Mouse (Mus musculus) heart, embryonic 11.5 days (tissue): Measurements from ENCODE around the gene Tmem9. TPM values are rescaled to one million over a fixed set of nuclear protein-coding genes. Genes with fewer than 3 reads are reported as not detected.
A peak's percentile ranks its signal among the peaks of the same experiment; 100 is the strongest.

ENCODE experiments used
- ATAC-seq: fragments of 200-750 bp; cut with Nextera tagmentation; replicated peaks from 2 replicates; pipeline ENCODE4 v1.8.0; 2017; ENCODE audit warnings: moderate library complexity; ENCODE audit not compliant: insufficient number of reproducible peaks, low FRiP score, low TSS enrichment
- H3K27ac ChIP-seq: fragments of 300-500 bp; sonication (generic); 2 replicates; pipeline ENCODE4 v1.5.1; 2014; ENCODE audit warnings: mild to moderate bottlenecking, low read depth, low read length
- H3K27me3 ChIP-seq: fragments of 300-500 bp; sonication (generic); 2 replicates; pipeline ENCODE4 v1.6.1; 2014; ENCODE audit warnings: mild to moderate bottlenecking, low read length, mixed read lengths; ENCODE audit not compliant: control insufficient read depth, insufficient read depth
- H3K36me3 ChIP-seq: fragments of 300-500 bp; sonication (generic); 2 replicates; pipeline ENCODE4 v1.6.1; 2014; ENCODE audit warnings: mild to moderate bottlenecking, low read length, moderate library complexity, mixed read lengths; ENCODE audit not compliant: control insufficient read depth, insufficient read depth
- H3K4me1 ChIP-seq: fragments of 300-500 bp; sonication (generic); 2 replicates; pipeline ENCODE4 v1.6.1; 2014; ENCODE audit warnings: low read length; ENCODE audit not compliant: control insufficient read depth, insufficient read depth
- H3K4me2 ChIP-seq: fragments of 300-500 bp; sonication (generic); 2 replicates; pipeline ENCODE4 v1.6.1; 2014; ENCODE audit warnings: mild to moderate bottlenecking, moderate library complexity
- H3K4me3 ChIP-seq: fragments of 300-500 bp; sonication (generic); 2 replicates; pipeline ENCODE4 v1.5.1; 2014; ENCODE audit warnings: low read depth, low read length
- H3K9ac ChIP-seq: fragments of 300-500 bp; sonication (generic); 2 replicates; pipeline ENCODE4 v1.6.1; 2014; ENCODE audit warnings: mild to moderate bottlenecking, low read depth, low read length, moderate library complexity
- H3K9me3 ChIP-seq: fragments of 300-500 bp; sonication (generic); replicated peaks from 2 replicates; pipeline ENCODE4 v1.6.1; 2016; ENCODE audit warnings: low read length; ENCODE audit not compliant: control insufficient read depth
- WGBS: fragments of 180-500 bp; shearing (Covaris S2); extraction: QIAGEN DNeasy Blood & Tissue Kit; methylation state at CpG from one replicate; pipeline ENCODE4 v1.1.7; 2014; ENCODE audit not compliant: insufficient replicate concordance; 5-methylcytosine and 5-hydroxymethylcytosine counted together
- polyA plus RNA-seq: library from polyadenylated mRNA; unstranded; fragments of >200 nt; fragmentation: Nextera tagmentation; extraction: Ambion mirVana; gene quantifications from 2 replicates; pipeline ENCODE4 v1.2.1, GENCODE M21; 2014

The Tmem9 gene
- polyA plus RNA-seq, 1 experiment from 2014 or later: 106 TPM

GRCm38 (mm10) chr1:136014796-136015502, 7.0 kb downstream of the Tmem9 start:
- no peaks in the 10 kb centered on the region for H3K36me3 ChIP-seq
- peaks cover 19% of the 10 kb centered on the region for H3K4me1 ChIP-seq
- no peak overlapping the region for H3K9ac ChIP-seq
- ATAC-seq: peak; percentile 60
- WGBS: 24% methylated on average over 2 of the region's 2 CpGs
- H3K4me3 ChIP-seq: no peak overlapping the region
- H3K27me3 ChIP-seq: no peaks in the 10 kb centered on the region
- peak overlapping the region; percentile 27; the same call in 1 of the 2 replicates for H3K4me2 ChIP-seq
- peak overlapping the region; percentile 68 for H3K27ac ChIP-seq
- H3K9me3 ChIP-seq: no peaks in the 10 kb centered on the region

DNA sequence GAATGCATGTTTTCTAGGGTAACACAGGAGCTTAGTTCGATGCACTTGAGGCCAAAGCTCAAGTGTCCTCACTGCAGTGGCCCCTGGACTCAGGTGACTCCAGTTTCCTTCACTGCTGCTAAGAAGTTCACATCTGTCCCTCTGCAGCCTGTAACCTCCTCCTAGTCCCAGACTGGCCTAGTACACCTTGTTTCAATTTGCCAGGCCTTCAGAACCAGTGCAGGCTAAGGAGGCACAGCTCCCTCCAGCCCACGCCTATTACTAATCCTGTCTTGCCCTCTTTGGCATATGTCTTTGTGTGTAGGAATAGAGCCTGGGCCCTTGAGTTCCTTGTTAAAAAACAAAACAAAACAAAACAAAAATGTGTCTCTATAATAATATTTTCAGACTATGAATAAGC, 9.4 kb downstream of the Tmem9 start:
- H3K4me2 ChIP-seq: peak overlapping the region; percentile 88
- no peak for ATAC-seq
- no peaks in the 10 kb centered on the region for H3K9me3 ChIP-seq
- peaks cover under 1% of the 10 kb centered on the region for H3K36me3 ChIP-seq
- peak overlapping the region; percentile 88 for H3K4me3 ChIP-seq
- no peak overlapping the region for H3K27ac ChIP-seq
- 80% methylated on average over 2 of the region's 2 CpGs for WGBS
- H3K9ac ChIP-seq: no peak overlapping the region
- peaks cover 15% of the 10 kb centered on the region for H3K4me1 ChIP-seq
- no peaks in the 10 kb centered on the region for H3K27me3 ChIP-seq

DNA sequence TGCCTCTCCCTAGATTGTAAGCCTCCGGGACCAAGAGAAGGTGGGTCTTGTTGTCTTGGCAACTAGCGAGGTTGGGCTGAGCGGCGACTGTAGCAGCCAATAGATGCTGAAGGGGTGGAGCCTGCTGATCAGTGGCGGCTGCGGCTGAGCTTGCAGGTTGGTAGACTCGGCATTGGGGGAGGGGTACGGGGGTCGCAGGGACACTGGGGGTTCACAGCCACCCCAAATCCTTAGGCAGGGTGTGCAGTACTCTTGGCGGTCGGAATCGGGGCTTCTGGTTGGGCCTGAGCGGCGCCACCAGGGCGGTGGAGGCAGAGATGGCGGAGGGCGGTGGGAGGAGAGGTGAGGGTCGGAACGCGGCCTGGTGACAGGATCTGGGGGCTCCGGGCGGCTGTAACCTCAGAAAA, 10.0 kb downstream of the Tmem9 start:
- Histone ChIP-seq H3K4me1 (peaks cover 15% of the 10 kb centered on the region), H3K9me3 (no peaks in the 10 kb centered on the region), H3K9ac (peak overlapping the region; percentile 91), H3K27me3 (no peaks in the 10 kb centered on the region), H3K27ac (peak overlapping the region; percentile 66), H3K36me3 (peaks cover 5% of the 10 kb centered on the region), H3K4me2 (peak overlapping the region; percentile 88), H3K4me3 (peak overlapping the region; percentile 88)
- peak; percentile 95 for ATAC-seq
- WGBS: 0% methylated on average over 21 of the region's 22 CpGs

- WGBS: 6% methylated on average over 24 of the region's 24 CpGs
These were observed 10.6 kb downstream of the Tmem9 start for GRCm38 (mm10) chr1:136018390-136019189.

DNA sequence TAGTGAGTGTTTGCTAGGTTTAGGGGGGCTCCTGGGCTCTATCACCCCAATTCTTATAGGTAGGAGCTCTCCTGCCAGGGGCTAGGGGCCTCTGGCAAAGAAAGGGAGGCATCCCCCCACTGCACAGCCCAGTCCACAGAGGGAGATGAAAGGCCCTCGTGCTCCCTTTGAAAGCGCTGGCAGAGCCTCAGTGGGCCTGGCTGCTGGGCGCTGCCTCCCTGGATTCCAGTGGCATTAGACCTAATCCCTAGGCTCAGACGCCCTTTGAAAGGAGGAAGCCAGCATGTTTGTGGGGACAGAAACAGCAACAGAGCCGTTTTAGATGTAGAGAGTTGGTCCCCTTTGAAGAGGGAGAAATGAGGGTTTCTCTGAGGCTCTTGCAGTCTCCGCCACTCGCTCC, 22.3 kb downstream of the Tmem9 start:
- H3K9ac ChIP-seq: no peak overlapping the region
- 73% methylated on average over 7 of the region's 7 CpGs for WGBS
- H3K27ac ChIP-seq: peak overlapping the region; percentile 35; the same call in 1 of the 2 replicates
- H3K27me3 ChIP-seq: no peaks in the 10 kb centered on the region
- no peak overlapping the region for H3K4me2 ChIP-seq
- no peaks in the 10 kb centered on the region for H3K9me3 ChIP-seq
- H3K4me1 ChIP-seq: 0 out of 2 replicates have a peak, but pooled peaks cover 9% of the 10 kb centered on the region
- H3K4me3 ChIP-seq: no peak overlapping the region
- no peak for ATAC-seq
- peaks cover 52% of the 10 kb centered on the region for H3K36me3 ChIP-seq

More at GRCm38 (mm10) chr1:136018390-136019189, 10.6 kb downstream of the Tmem9 start:
- no peaks in the 10 kb centered on the region for H3K9me3 ChIP-seq
- peak overlapping the region; percentile 66 for H3K27ac ChIP-seq
- ATAC-seq: peak; percentile 40; the same call in 1 of the 2 replicates
- peak overlapping the region; percentile 88 for H3K4me3 ChIP-seq
- peak overlapping the region; percentile 91 for H3K9ac ChIP-seq
- no peaks in the 10 kb centered on the region for H3K27me3 ChIP-seq
- peaks cover 13% of the 10 kb centered on the region for H3K4me1 ChIP-seq
- peak overlapping the region; percentile 88 for H3K4me2 ChIP-seq
- H3K36me3 ChIP-seq: peaks cover 9% of the 10 kb centered on the region

GRCm38 (mm10) chr1:136031697-136032096, 23.7 kb downstream of the Tmem9 start:
- H3K9me3 ChIP-seq: no peaks in the 10 kb centered on the region
- no peak overlapping the region for H3K27ac ChIP-seq
- H3K27me3 ChIP-seq: no peaks in the 10 kb centered on the region
- 83% methylated on average over 7 of the region's 8 CpGs for WGBS
- no peak overlapping the region for H3K9ac ChIP-seq
- H3K36me3 ChIP-seq: peaks cover 44% of the 10 kb centered on the region
- no peak for ATAC-seq
- H3K4me2 ChIP-seq: no peak overlapping the region
- 0 out of 2 replicates have a peak, but pooled peaks cover 9% of the 10 kb centered on the region for H3K4me1 ChIP-seq
- no peak overlapping the region for H3K4me3 ChIP-seq

DNA sequence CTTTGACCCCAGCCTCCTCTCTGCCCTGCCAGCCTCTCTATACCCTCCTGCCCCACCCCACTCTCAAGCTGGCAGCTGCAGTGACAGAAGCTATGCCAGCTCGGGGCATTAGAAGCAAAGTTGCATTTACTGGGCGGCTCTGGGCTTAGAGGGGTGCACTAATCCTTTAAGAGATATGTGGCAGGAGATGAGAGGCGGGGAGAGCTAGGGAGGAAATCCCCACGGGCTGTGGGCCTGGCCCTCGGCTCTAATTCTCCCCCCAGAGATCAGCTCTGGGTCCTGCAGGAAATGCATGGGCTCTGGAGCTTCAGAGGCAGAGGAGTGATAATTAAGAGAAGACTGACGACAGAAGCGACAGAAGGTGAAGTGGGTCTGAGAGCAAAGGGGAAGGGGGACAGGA, 25.0 kb downstream of the Tmem9 start:
- Histone ChIP-seq H3K4me1 (0 out of 2 replicates have a peak, but pooled peaks cover 9% of the 10 kb centered on the region), H3K4me2 (no peak overlapping the region), H3K9ac (no peak overlapping the region), H3K27ac (no peak overlapping the region), H3K4me3 (no peak overlapping the region), H3K36me3 (peaks cover 31% of the 10 kb centered on the region), H3K9me3 (no peaks in the 10 kb centered on the region), H3K27me3 (no peaks in the 10 kb centered on the region)
- no peak for ATAC-seq
- 44% methylated on average over 7 of the region's 7 CpGs for WGBS

DNA sequence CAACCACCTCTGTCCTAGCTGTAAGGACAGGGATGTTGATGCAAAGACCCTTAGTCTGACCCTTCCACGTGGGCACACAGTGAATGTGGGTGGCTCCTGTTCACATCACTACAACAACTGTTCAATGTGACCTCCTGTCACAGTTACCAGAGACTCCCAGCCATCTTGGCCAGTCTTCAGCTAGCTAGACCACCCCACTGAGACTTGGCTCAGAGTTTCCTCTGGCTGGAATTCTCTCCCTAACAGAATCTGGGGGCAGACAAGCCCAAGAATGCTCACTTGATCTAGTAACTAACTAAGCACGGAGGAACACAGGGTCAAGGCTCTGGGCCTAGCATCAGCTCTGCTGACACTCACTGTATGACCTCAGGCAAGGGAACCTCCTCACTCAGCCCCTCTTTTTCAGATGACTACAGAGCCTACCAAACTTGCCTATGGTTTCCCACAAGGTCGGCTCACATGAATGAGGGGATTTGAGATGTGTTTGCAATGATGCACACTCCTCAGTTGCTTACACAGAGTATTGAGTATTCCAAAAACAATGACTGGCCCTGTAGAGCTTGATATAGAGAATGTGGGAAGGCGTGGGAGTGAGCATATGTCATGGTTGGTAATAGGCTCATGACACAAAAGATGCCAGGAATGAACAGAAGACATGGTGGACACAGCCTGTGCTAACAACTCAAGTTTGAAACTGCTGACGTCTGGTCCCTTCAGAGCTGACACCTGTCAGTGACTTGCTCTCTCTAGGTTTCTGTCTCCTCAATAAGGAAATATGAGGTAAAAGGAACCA, 31.0 kb downstream of the Tmem9 start:
- no peaks in the 10 kb centered on the region for H3K4me1 ChIP-seq
- no peak overlapping the region for H3K4me2 ChIP-seq
- no peak for ATAC-seq
- peaks cover 14% of the 10 kb centered on the region for H3K36me3 ChIP-seq
- 74% methylated on average over 5 of the region's 5 CpGs for WGBS
- peaks cover 6% of the 10 kb centered on the region; the same call in 1 of the 2 replicates for H3K27me3 ChIP-seq
- no peak overlapping the region for H3K4me3 ChIP-seq
- H3K27ac ChIP-seq: no peak overlapping the region
- H3K9me3 ChIP-seq: no peaks in the 10 kb centered on the region
- no peak overlapping the region for H3K9ac ChIP-seq
